Mouse (Mus musculus) G1E (cell line): ENCODE results near the gene Agmo. TPM values are rescaled to one million over a fixed set of nuclear protein-coding genes. Genes with fewer than 3 reads are reported as not detected.

Experiments
- ATAC-seq: 2 replicates; pipeline ENCODE4 v1.8.0; 2016; ENCODE audit warnings: mild to moderate bottlenecking; ENCODE audit not compliant: insufficient number of reproducible peaks, poor library complexity, low FRiP score, severe bottlenecking; ENCODE audit errors: extremely low read depth
- DNase-seq: peaks from one replicate; pipeline ENCODE4 v3.0.0; 2012; ENCODE audit warnings: low spot score
- H3K27me3 ChIP-seq: 2 replicates; pipeline ENCODE4 v1.6.1; 2012; ENCODE audit warnings: mild to moderate bottlenecking, low read length, inconsistent platforms; ENCODE audit not compliant: insufficient read depth
- H3K36me3 ChIP-seq: replicated peaks from 2 replicates; pipeline ENCODE3; 2012; ENCODE audit warnings: mild to moderate bottlenecking, inconsistent platforms
- H3K4me1 ChIP-seq: 2 replicates; pipeline ENCODE4 v1.6.1; 2012; ENCODE audit warnings: low read depth, low read length, inconsistent platforms, mixed read lengths; ENCODE audit not compliant: insufficient read depth
- H3K4me3 ChIP-seq: 2 replicates; pipeline ENCODE4 v1.5.1; 2012; ENCODE audit warnings: low read depth, mild to moderate bottlenecking, inconsistent platforms, low read length, moderate library complexity, mixed read lengths
- H3K9me3 ChIP-seq: replicated peaks from 2 replicates; pipeline ENCODE4 v1.6.1; 2012; ENCODE audit warnings: inconsistent platforms
- CTCF ChIP-seq: IDR thresholded peaks from 2 replicates; pipeline ENCODE4 v1.5.1; 2012; ENCODE audit warnings: low read depth, low read length, inconsistent platforms, mixed read lengths
- GATA1 ChIP-seq: IDR thresholded peaks from 2 replicates; pipeline ENCODE4 v1.6.1; 2012; ENCODE audit warnings: borderline replicate concordance, low read length, inconsistent platforms, mixed read lengths
- GATA2 ChIP-seq: IDR thresholded peaks from 2 replicates; pipeline ENCODE4 v1.6.1; 2012; ENCODE audit warnings: low read depth, low read length, inconsistent platforms, borderline replicate concordance
- POLR2AphosphoS5 ChIP-seq: IDR thresholded peaks from 2 replicates; pipeline ENCODE4 v1.6.1; 2012; ENCODE audit warnings: low read depth, low read length, inconsistent platforms; ENCODE audit not compliant: insufficient replicate concordance
- TAL1 ChIP-seq: conservative IDR thresholded peaks from 2 replicates; pipeline ENCODE4 v1.6.1; 2012; ENCODE audit warnings: low read depth, low read length, inconsistent platforms, mixed read lengths
- polyA plus RNA-seq: library from polyadenylated mRNA; stranded (reverse); fragments of >175 nt; gene quantifications from 2 replicates; pipeline ENCODE4 v1.2.3, GENCODE M21; 2012
- total RNA-seq, 2 experiments: library from RNA; stranded (forward) in 1 of 2; stranded (reverse) in 1 of 2; fragments of 200-1000 nt in 1 of 2; fragments of >200 nt in 1 of 2; fragmentation: Nextera tagmentation in 1 of 2; gene quantifications; 2 replicates each; pipeline ENCODE4 v1.2.3; 2014 to 2017

The Agmo gene
- total and polyA plus RNA-seq, 3 experiments = 0.02 to 1.3 TPM; not detected in 1

- Histone ChIP-seq H3K9me3 (0 out of 2 replicates have a peak, but pooled peaks cover 2% of the 10 kb centered on the region), H3K4me1 (no peaks in the 10 kb centered on the region), H3K4me3 (no peak overlapping the region), H3K27me3 (no peaks in the 10 kb centered on the region), H3K36me3 (no peaks in the 10 kb centered on the region)
- DNase-seq (no peak), ATAC-seq (no peak)
- TF ChIP-seq TAL1 (no peak), CTCF (no peak), GATA1 (no peak), POLR2AphosphoS5 (no peak), GATA2 (no peak)
These were observed 33.2 kb downstream of the Agmo start for GRCm38 (mm10) chr12:37274658-37275019.

GRCm38 (mm10) chr12:37306956-37307466, 65.6 kb downstream of the Agmo start:
- no peaks in the 10 kb centered on the region for H3K4me1 ChIP-seq
- TF ChIP-seq TAL1 (no peak), GATA2 (no peak), CTCF (no peak), POLR2AphosphoS5 (no peak), GATA1 (no peak)
- no peaks in the 10 kb centered on the region for H3K27me3 ChIP-seq
- no peaks in the 10 kb centered on the region for H3K36me3 ChIP-seq
- ATAC-seq = no peak
- no peaks in the 10 kb centered on the region for H3K9me3 ChIP-seq
- H3K4me3 ChIP-seq = no peak overlapping the region
- DNase-seq = no peak

DNA sequence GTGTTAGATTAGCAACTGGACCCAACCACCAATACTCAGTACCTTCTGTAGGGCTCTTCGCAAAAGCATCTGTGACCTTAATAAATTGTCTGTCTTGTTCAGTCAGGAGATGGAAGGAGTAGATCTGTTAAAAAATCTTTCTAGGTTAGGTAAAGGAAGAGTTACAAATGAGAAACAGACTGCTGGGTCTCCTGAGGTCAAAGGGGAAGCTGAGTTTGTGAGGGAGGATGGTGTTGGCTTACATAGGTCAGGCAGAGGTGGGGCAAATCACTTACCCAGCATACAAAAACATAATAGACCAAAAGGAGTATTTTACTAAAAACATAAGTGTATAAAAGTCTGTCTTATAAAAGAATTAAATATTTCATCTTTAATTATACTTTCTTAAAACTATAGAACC, 69.3 kb downstream of the Agmo start:
- ATAC-seq = no peak
- no peaks in the 10 kb centered on the region for H3K4me1 ChIP-seq
- no peak overlapping the region for H3K4me3 ChIP-seq
- H3K9me3 ChIP-seq = no peaks in the 10 kb centered on the region
- H3K36me3 ChIP-seq = no peaks in the 10 kb centered on the region
- no peaks in the 10 kb centered on the region for H3K27me3 ChIP-seq
- TF ChIP-seq CTCF = no peak
- no peak for TF ChIP-seq GATA1
- no peak for TF ChIP-seq POLR2AphosphoS5
- no peak for TF ChIP-seq TAL1
- no peak for DNase-seq

DNA sequence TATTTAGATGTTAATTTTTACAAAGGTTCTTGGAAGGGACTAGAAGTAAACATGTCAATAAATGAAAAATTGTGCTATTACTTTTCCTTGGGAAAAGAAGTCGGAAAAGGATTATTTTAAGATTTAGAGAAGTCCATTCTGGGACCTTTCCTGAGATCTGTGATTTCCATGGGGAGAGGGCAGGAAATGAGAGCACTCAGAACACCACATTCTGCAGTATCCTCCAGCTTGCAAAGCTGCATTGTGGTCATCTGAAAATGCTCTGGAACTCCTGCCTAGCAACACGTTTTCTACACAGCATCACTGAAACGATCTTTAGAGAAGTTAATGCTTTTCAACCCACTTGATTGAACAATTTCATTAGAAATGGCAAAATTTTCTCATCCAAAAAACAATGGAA, 81.4 kb downstream of the Agmo start:
- ATAC-seq = no peak
- H3K4me3 ChIP-seq = no peak overlapping the region
- TF ChIP-seq GATA1 = no peak
- TF ChIP-seq CTCF = no peak
- TF ChIP-seq TAL1 = no peak
- no peak for TF ChIP-seq POLR2AphosphoS5
- TF ChIP-seq GATA2 = no peak
- no peaks in the 10 kb centered on the region for H3K9me3 ChIP-seq
- no peaks in the 10 kb centered on the region for H3K36me3 ChIP-seq
- no peaks in the 10 kb centered on the region for H3K27me3 ChIP-seq
- H3K4me1 ChIP-seq = peaks cover 3% of the 10 kb centered on the region; the same call in 1 of the 2 replicates
- DNase-seq = no peak

DNA sequence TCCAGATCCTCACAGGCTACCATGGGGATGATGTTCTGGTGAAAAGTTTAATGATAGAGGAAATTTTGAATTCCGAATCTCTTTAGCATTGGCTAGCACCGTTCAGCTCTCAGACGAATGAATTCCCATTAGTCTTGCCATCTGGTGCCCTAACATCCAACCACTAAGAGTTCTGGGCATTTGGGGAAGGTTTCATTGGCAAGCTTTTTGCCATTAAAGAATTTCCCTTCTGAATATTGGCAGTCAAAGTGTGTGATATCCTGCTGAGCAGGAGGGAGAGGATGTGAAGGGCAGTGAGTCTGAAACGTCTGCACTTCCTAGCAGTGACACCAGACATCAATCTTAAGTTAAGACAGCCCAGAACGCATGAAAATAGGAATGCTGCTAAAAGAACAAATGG, 93.5 kb downstream of the Agmo start:
- DNase-seq (no peak), ATAC-seq (no peak)
- Histone ChIP-seq H3K4me1 (no peaks in the 10 kb centered on the region), H3K27me3 (no peaks in the 10 kb centered on the region), H3K36me3 (no peaks in the 10 kb centered on the region), H3K9me3 (no peaks in the 10 kb centered on the region), H3K4me3 (no peak overlapping the region)
- TF ChIP-seq TAL1 = no peak
- no peak for TF ChIP-seq GATA1
- TF ChIP-seq GATA2 = no peak

DNA sequence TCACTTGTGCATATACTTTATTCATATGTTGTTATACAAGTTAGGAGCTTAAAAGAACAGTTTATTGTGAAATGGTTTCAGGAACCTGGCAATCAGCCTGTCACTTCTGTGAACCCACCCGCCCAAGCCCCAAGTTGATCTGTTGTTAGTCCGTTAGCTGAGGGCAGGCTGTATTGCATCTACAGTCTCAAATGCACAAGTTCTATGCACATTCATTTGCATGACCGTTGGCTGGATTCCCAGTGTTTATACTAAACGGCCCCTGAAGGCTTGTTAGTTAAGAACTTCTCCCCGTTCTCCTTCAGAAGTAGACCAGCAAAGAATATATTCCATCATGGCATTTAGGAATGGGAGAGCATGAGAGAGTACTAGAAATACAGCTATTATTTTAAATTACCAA, 102.8 kb downstream of the Agmo start:
- no peak for TF ChIP-seq GATA1
- TF ChIP-seq CTCF = no peak
- no peak for TF ChIP-seq GATA2
- no peak for TF ChIP-seq POLR2AphosphoS5
- no peak for TF ChIP-seq TAL1
- H3K27me3 ChIP-seq = no peaks in the 10 kb centered on the region
- DNase-seq = no peak
- ATAC-seq = no peak
- H3K36me3 ChIP-seq = no peaks in the 10 kb centered on the region
- no peaks in the 10 kb centered on the region for H3K9me3 ChIP-seq
- H3K4me3 ChIP-seq = no peak overlapping the region
- H3K4me1 ChIP-seq = no peaks in the 10 kb centered on the region
